Mouse (Mus musculus) spleen, adult 2 months (tissue): Measurements from ENCODE around the gene Eif4e1b.

Experiments used
- CTCF ChIP-seq: fragments of 200-500 bp; IDR thresholded peaks from 2 replicates; pipeline ENCODE4 v1.5.1; 2011; ENCODE audit warnings: mild to moderate bottlenecking, inconsistent platforms; ENCODE audit not compliant: insufficient read depth, insufficient read length, insufficient replicate concordance; ENCODE audit errors: extremely low read depth
- POLR2A ChIP-seq: fragments of 200-500 bp; IDR thresholded peaks from 2 replicates; pipeline ENCODE4 v1.6.1; 2011; ENCODE audit warnings: low read depth, low read length, inconsistent platforms

DNA sequence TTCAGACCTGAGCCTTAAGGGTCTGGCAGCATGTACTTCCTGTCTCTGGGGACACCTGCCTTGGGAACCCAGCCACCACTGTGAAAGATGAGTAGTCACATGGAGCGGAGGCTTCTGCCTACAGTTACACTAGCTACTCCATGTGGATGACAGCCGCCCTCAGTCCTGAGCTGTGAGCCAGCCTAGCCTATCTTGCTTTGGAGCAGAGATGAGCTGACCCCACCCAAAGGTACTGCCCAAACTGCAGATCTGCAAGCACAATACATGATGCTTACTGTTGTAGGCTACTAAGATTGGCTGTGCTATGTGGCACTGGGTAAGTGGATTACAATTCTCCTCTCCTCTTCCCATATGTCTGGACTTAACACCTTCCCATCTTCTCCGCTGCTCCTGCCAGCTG, 2.7 kb upstream of the Eif4e1b start:
- TF ChIP-seq CTCF, result no peak
- TF ChIP-seq POLR2A, result no peak
